Mouse (Mus musculus): ENCODE results near the gene Caskin1. TPM values are rescaled to one million over a fixed set of nuclear protein-coding genes. Genes with fewer than 3 reads are reported as not detected.

Gene Caskin1
- polyA plus RNA-seq, 1 experiment from 2014 or later: 6.2 TPM

DNA sequence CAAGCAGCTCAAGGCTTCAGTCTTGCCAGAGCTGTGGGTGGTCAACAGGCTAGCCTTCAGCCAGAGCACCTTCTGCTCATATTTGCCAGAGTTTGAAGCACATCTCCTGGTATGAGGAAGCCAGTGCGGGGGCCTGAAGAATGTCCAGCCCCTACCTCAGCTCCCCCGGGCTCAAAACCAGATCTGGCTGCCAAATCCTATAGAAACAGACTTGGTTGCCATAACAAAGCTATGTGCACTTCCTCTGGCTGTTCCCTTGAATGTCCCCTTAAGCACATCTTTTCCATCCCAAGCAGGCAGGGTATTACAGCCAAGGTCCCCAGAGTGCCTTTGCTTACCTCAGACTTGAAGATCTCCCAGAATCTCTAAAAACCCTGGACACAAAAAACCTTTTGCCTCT, 36.3 kb downstream of the Caskin1 start:
- no peak overlapping the region for H3K9ac ChIP-seq (ENCODE audit: low read length)
- H3K9me3 ChIP-seq (ENCODE audit: control insufficient read depth, low read length): no peaks in the 10 kb centered on the region
- no peak overlapping the region for H3K4me3 ChIP-seq (ENCODE audit: low read depth, low read length)
- ATAC-seq (ENCODE audit: low FRiP score) (no peak), DNase-seq (ENCODE audit: low spot score, missing footprints) (no peak)
- H3K27me3 ChIP-seq (ENCODE audit: control insufficient read depth, insufficient read depth, low read length): no peaks in the 10 kb centered on the region
- 86% methylated on average over 2 of the region's 2 CpGs for WGBS
- no peak overlapping the region for H3K27ac ChIP-seq (ENCODE audit: low read depth, low read length)
- peaks cover 17% of the 10 kb centered on the region for H3K4me1 ChIP-seq (ENCODE audit: control insufficient read depth, insufficient read depth, low read length)
- no peaks in the 10 kb centered on the region for H3K36me3 ChIP-seq (ENCODE audit: control insufficient read depth, insufficient read depth, low read length)
- H3K4me2 ChIP-seq: no peak overlapping the region

DNA sequence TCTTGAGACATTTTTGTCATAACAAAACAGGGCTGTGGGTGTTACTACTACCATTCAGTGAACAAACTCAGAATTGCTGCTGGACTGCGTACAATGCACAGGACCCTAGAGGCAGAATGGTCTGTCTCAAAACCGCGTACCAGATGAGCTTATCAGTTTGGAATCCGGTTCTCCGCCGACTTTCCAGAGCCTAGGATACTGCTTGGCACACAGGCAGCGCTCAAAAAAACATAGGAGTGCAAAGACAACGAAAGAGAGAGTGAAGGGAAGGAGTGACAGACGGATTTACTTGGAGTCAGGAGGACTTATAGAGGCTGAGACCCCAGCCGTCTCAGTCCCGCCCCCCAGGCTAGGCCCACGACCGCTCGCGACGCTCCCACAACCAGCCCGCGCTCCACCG, 38.9 kb downstream of the Caskin1 start:
- ATAC-seq (ENCODE audit: low FRiP score) (no peak; the same call in 1 of the 2 replicates), DNase-seq (ENCODE audit: low spot score, missing footprints) (no peak)
- H3K27ac ChIP-seq (ENCODE audit: low read depth, low read length): no peak overlapping the region
- no peaks in the 10 kb centered on the region for H3K36me3 ChIP-seq (ENCODE audit: control insufficient read depth, insufficient read depth, low read length)
- H3K4me1 ChIP-seq (ENCODE audit: control insufficient read depth, insufficient read depth, low read length): peaks cover 28% of the 10 kb centered on the region
- H3K9me3 ChIP-seq (ENCODE audit: control insufficient read depth, low read length): no peaks in the 10 kb centered on the region
- H3K4me3 ChIP-seq (ENCODE audit: low read depth, low read length): peak overlapping the region; percentile 78
- peak overlapping the region; percentile 50 for H3K4me2 ChIP-seq
- peak overlapping the region; percentile 86 for H3K9ac ChIP-seq (ENCODE audit: low read length)
- H3K27me3 ChIP-seq (ENCODE audit: control insufficient read depth, insufficient read depth, low read length): no peaks in the 10 kb centered on the region
- WGBS: under 1% methylated on average over 17 of the region's 19 CpGs

DNA sequence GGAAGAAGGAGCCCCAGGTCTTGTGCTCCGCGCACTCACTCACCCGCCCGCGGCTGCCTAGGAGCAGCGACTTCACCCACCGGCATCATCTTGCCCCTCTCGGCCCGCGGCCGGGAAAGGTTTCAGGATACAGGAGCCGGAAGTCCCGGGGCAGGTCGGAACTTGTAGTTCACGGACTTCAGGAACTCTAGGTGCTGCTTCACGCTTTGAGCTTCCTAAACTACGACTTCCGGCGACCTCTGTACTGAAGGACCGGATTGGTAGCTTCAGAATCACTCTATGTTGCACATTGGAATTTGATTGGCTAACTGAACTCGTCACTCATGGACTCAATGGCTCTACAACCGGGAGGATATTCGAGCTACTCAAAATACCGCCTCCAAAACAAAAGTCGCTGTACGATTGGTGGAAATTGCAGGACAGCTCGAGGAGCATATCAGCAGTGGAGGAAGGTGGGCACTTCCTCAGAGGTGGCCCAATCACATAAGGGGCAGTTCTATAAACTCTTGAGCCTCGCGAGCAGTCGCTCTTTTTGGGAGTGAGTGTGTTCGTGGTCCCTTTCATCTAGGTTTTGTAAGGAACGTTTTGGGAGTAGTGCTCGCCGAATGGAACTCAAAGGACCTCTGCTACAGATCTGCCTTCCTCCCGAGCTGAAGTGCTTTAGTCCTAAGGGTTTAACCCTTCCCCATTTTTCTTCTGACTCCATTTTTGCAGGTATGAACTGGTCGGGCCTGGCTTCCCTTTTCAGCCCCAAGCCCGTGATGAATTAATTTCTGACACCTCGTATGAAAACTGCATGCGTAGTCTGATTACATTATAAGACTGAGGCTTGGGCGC, 39.5 kb downstream of the Caskin1 start, which contains the start of gene Traf7:
Gene Traf7 (minus strand): TSS at position 216 of the 837 bp plus-strand sequence.
- WGBS: under 1% methylated on average over 40 of the region's 40 CpGs
- Histone ChIP-seq H3K4me2 (peak within 1 kb of the TSS; percentile 91), H3K27me3 (ENCODE audit: control insufficient read depth, insufficient read depth, low read length) (no peaks in the 10 kb centered on the region), H3K36me3 (ENCODE audit: control insufficient read depth, insufficient read depth, low read length) (no peaks in the 10 kb centered on the region), H3K4me3 (ENCODE audit: low read depth, low read length) (peak within 1 kb of the TSS; percentile 78), H3K9ac (ENCODE audit: low read length) (peak within 1 kb of the TSS; percentile 86), H3K9me3 (ENCODE audit: control insufficient read depth, low read length) (no peaks in the 10 kb centered on the region), H3K27ac (ENCODE audit: low read depth, low read length) (peak within 1 kb of the TSS; percentile 55), H3K4me1 (ENCODE audit: control insufficient read depth, insufficient read depth, low read length) (peaks cover 28% of the 10 kb centered on the region)
- ATAC-seq (ENCODE audit: low FRiP score) (peak; percentile 96), DNase-seq (ENCODE audit: low spot score, missing footprints) (peak; percentile 98)

DNA sequence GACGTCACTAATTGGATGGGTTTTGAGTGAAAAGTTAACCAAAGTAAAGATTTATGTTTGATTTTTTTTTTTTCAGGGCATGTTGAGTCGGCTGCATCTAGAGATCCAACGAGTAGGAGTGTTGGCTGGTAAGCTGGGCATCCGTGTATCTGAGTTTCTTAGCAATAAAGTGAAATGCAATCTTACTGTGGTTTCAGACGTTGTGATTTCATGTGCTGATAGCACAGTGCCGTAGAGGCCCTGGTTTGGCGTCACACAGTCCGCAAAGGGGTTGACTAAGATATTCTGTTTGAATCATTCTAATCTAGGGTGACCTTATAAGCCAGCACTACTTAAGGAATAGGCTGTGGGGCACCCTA, 40.1 kb downstream of the Caskin1 start:
- H3K4me3 ChIP-seq (ENCODE audit: low read depth, low read length): peak overlapping the region; percentile 61
- under 1% methylated on average over 8 of the region's 8 CpGs for WGBS
- no peaks in the 10 kb centered on the region for H3K36me3 ChIP-seq (ENCODE audit: control insufficient read depth, insufficient read depth, low read length)
- DNase-seq (ENCODE audit: low spot score, missing footprints) (peak; percentile 87), ATAC-seq (ENCODE audit: low FRiP score) (no peak)
- H3K9me3 ChIP-seq (ENCODE audit: control insufficient read depth, low read length): no peaks in the 10 kb centered on the region
- H3K27ac ChIP-seq (ENCODE audit: low read depth, low read length): peak overlapping the region; percentile 55
- peaks cover 34% of the 10 kb centered on the region for H3K4me1 ChIP-seq (ENCODE audit: control insufficient read depth, insufficient read depth, low read length)
- no peaks in the 10 kb centered on the region for H3K27me3 ChIP-seq (ENCODE audit: control insufficient read depth, insufficient read depth, low read length)
- H3K9ac ChIP-seq (ENCODE audit: low read length): peak overlapping the region; percentile 79
- peak overlapping the region; percentile 91 for H3K4me2 ChIP-seq

DNA sequence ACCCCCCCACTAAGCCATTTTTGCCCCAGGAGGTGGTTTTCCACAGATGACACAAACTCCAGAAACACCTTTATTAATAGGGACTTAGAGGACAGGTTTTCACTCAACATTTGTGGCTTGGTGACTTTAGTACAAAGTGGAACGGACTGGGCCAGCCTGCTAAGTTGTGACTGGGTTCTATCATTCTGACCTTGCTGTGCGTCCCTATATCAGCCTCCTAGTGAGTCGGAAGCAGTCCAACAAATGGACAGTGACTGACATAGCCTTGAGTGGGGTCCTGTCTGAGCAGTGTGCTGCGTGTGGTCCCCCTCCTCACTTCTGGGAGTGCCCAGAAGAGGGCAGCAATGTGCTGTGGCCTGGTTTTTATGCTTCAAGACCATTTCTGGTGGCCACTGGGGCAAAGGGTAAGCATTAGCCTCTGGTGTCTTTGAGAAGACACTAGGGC, 40.6 kb downstream of the Caskin1 start:
- peak overlapping the region; percentile 55; the same call in 1 of the 2 replicates for H3K27ac ChIP-seq (ENCODE audit: low read depth, low read length)
- 0% methylated on average over 4 of the region's 4 CpGs for WGBS
- H3K36me3 ChIP-seq (ENCODE audit: control insufficient read depth, insufficient read depth, low read length): no peaks in the 10 kb centered on the region
- peak; percentile 17; the same call in 1 of the 2 replicates for ATAC-seq (ENCODE audit: low FRiP score)
- H3K4me3 ChIP-seq (ENCODE audit: low read depth, low read length): peak overlapping the region; percentile 61
- H3K9me3 ChIP-seq (ENCODE audit: control insufficient read depth, low read length): no peaks in the 10 kb centered on the region
- peak; percentile 98 for DNase-seq (ENCODE audit: low spot score, missing footprints)
- H3K9ac ChIP-seq (ENCODE audit: low read length): peak overlapping the region; percentile 79
- H3K27me3 ChIP-seq (ENCODE audit: control insufficient read depth, insufficient read depth, low read length): no peaks in the 10 kb centered on the region
- peak overlapping the region; percentile 91 for H3K4me2 ChIP-seq
- peaks cover 34% of the 10 kb centered on the region for H3K4me1 ChIP-seq (ENCODE audit: control insufficient read depth, insufficient read depth, low read length)

DNA sequence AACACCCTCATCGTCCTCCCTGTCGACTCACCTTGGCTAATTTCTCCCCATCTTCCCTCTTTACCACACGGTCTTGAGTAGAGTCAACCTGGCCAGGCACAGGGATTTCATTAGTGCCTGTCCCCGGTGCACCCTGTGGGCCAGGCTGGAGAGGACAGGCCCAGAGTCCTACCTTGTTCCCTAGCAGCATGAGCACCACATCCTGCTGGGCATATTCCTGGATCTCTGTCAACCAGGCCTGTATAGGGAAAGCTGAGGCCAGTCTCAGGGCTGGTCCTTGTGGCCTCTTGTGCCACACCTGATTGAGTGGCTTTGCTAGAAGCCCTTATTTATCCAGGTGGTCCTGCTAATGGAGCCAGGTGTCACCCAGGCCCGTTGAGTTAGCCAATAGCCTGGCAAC, 41.5 kb downstream of the Caskin1 start:
- Histone ChIP-seq H3K9ac (ENCODE audit: low read length) (peak overlapping the region; percentile 79), H3K27me3 (ENCODE audit: control insufficient read depth, insufficient read depth, low read length) (no peaks in the 10 kb centered on the region), H3K4me1 (ENCODE audit: control insufficient read depth, insufficient read depth, low read length) (peaks cover 34% of the 10 kb centered on the region), H3K36me3 (ENCODE audit: control insufficient read depth, insufficient read depth, low read length) (no peaks in the 10 kb centered on the region), H3K27ac (ENCODE audit: low read depth, low read length) (no peak overlapping the region), H3K9me3 (ENCODE audit: control insufficient read depth, low read length) (no peaks in the 10 kb centered on the region), H3K4me2 (peak overlapping the region; percentile 91), H3K4me3 (ENCODE audit: low read depth, low read length) (peak overlapping the region; percentile 61)
- 27% methylated on average over 5 of the region's 5 CpGs for WGBS
- DNase-seq (ENCODE audit: low spot score, missing footprints) (no peak), ATAC-seq (ENCODE audit: low FRiP score) (no peak)

DNA sequence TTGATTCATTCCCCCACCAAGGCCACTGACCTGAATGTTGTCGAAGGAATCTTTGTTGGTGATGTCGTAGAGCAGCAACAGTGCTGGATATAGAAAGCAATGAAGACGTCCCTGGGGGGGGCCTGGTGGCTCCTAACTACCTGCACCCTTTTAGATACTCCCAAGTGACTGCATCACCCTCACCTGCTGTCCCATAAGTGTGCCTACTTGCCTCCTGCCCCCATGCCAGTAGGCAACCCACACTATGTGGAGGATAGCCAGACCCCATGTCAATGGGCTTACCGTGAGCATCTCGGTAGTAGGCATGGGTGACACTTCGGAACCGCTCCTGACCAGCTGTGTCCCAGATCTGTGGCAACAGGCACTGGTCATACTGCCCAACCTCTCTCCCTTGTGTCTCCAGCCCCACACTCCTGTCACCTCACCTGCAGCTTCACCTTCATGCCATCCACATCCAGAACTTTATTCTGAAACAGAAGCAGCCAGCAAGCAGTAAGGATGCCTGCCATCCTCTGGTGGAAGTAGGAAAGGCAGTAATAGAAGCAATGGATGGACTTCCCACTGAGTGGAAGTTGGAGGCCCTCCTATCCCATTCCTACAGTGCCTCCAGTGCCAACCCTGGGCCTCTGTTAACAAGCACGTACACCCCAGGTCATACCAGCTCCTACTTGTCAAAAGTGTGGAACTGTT, 42.1 kb downstream of the Caskin1 start:
- WGBS: 24% methylated on average over 8 of the region's 8 CpGs
- Histone ChIP-seq H3K4me2 (peak overlapping the region; percentile 91; the same call in 1 of the 2 replicates), H3K4me1 (ENCODE audit: control insufficient read depth, insufficient read depth, low read length) (peaks cover 34% of the 10 kb centered on the region), H3K27ac (ENCODE audit: low read depth, low read length) (no peak overlapping the region), H3K36me3 (ENCODE audit: control insufficient read depth, insufficient read depth, low read length) (no peaks in the 10 kb centered on the region), H3K4me3 (ENCODE audit: low read depth, low read length) (no peak overlapping the region; the same call in 1 of the 2 replicates), H3K9ac (ENCODE audit: low read length) (peak overlapping the region; percentile 79; the same call in 1 of the 2 replicates), H3K9me3 (ENCODE audit: control insufficient read depth, low read length) (no peaks in the 10 kb centered on the region), H3K27me3 (ENCODE audit: control insufficient read depth, insufficient read depth, low read length) (no peaks in the 10 kb centered on the region)
- ATAC-seq (ENCODE audit: low FRiP score): no peak
- DNase-seq (ENCODE audit: low spot score, missing footprints): no peak

DNA sequence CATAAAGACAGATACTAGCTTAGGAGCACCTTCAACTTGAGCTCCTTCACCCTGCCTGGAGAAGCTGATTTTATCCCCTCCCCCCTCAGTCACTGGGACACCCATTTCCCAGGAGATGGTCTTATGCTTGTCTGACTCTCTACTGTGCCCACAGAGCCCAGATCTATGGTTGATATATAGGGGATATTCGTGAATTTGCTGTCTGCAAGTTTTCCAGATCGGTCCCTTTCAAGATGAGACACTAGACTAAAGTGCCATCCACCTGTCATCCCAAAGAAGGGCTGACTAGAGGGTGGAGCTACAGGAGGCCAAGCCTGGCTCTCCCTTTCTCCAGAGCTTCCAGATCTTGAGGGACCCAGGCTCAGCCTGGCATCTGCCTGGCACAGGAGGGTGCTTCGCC, 42.7 kb downstream of the Caskin1 start:
- Histone ChIP-seq H3K4me3 (ENCODE audit: low read depth, low read length) (no peak overlapping the region), H3K4me1 (ENCODE audit: control insufficient read depth, insufficient read depth, low read length) (peaks cover 34% of the 10 kb centered on the region), H3K27ac (ENCODE audit: low read depth, low read length) (no peak overlapping the region), H3K36me3 (ENCODE audit: control insufficient read depth, insufficient read depth, low read length) (no peaks in the 10 kb centered on the region), H3K9me3 (ENCODE audit: control insufficient read depth, low read length) (no peaks in the 10 kb centered on the region), H3K4me2 (no peak overlapping the region), H3K27me3 (ENCODE audit: control insufficient read depth, insufficient read depth, low read length) (no peaks in the 10 kb centered on the region), H3K9ac (ENCODE audit: low read length) (no peak overlapping the region)
- DNase-seq (ENCODE audit: low spot score, missing footprints) (no peak), ATAC-seq (ENCODE audit: low FRiP score) (no peak)
- WGBS: 67% methylated on average over 3 of the region's 3 CpGs

DNA sequence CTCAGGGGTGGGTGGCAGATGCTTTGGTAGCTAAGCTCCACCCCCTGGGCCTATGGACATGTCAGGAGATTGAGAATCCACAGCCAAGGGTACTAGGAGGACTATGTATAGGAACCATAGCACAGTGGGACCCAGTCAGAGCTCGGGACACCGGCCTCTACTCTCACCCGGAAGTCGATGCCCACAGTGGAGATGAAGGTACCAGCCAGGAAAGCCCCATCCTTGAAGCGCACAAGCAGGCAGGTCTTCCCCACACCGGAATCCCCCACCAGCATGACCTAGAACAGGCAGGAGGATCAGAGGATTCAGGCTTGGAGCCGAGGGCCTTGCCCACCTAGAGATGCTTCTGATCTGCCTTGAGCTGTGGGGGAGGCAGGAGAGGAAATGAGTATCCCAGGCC, 43.6 kb downstream of the Caskin1 start:
- DNase-seq (ENCODE audit: low spot score, missing footprints): no peak
- Histone ChIP-seq H3K27me3 (ENCODE audit: control insufficient read depth, insufficient read depth, low read length) (no peaks in the 10 kb centered on the region), H3K4me2 (no peak overlapping the region), H3K27ac (ENCODE audit: low read depth, low read length) (no peak overlapping the region), H3K36me3 (ENCODE audit: control insufficient read depth, insufficient read depth, low read length) (no peaks in the 10 kb centered on the region), H3K4me3 (ENCODE audit: low read depth, low read length) (no peak overlapping the region), H3K9me3 (ENCODE audit: control insufficient read depth, low read length) (no peaks in the 10 kb centered on the region), H3K4me1 (ENCODE audit: control insufficient read depth, insufficient read depth, low read length) (peaks cover 29% of the 10 kb centered on the region), H3K9ac (ENCODE audit: low read length) (no peak overlapping the region)
- no peak for ATAC-seq (ENCODE audit: low FRiP score)
- WGBS: 70% methylated on average over 7 of the region's 7 CpGs
